Comparison of ENCODE assay signal across 9 mouse cellular contexts in genomic region chr6:137796596-137797567, GRCm38 (mm10). TPM values are rescaled to one million over a fixed set of nuclear protein-coding genes. Genes with fewer than 3 reads are reported as not detected.
DNase-seq lines count a peak whose midpoint lies in the region; ATAC-seq and TF ChIP-seq lines count a peak whose summit lies in the region.
"Had no signal": no experiment of that assay in that cellular context is flagged by ENCODE, and none has a peak within 500 bp of the region (broad histone marks: within the 10 kb centered on the region; RNA-seq: fewer than 3 reads in every experiment).

No protein-coding gene starts in this region.

- TF ChIP-seq POLR2A in lung, adult 2 months (IDR thresholded peaks at IDR 0.05; ENCODE audit: borderline replicate concordance, extremely low read depth, low read depth, low read length), result no peak

- H3K27me3 ChIP-seq in lung, postnatal 0 days (replicated peaks; ENCODE audit: insufficient read depth, low read length), result no peaks in the 10 kb centered on the region
- no peaks in the 10 kb centered on the region for H3K27me3 ChIP-seq in hindbrain, embryonic 16.5 days (replicated peaks; ENCODE audit: control insufficient read depth, insufficient read depth, low read length)
- H3K27me3 ChIP-seq: limb, embryonic 13.5 days had no signal

- no peak overlapping the region for H3K9ac ChIP-seq in lung, postnatal 0 days (replicated peaks; ENCODE audit: low read depth)
- no peak overlapping the region for H3K9ac ChIP-seq in hindbrain, embryonic 16.5 days (ENCODE audit: low read depth, low read length)
- H3K9ac ChIP-seq: limb, embryonic 13.5 days had no signal

- no peaks in the 10 kb centered on the region for H3K36me3 ChIP-seq in lung, postnatal 0 days (ENCODE audit: insufficient read depth, low read length)
- 0 out of 2 replicates have a peak, but pooled peaks cover 2% of the 10 kb centered on the region for H3K36me3 ChIP-seq in hindbrain, embryonic 16.5 days (ENCODE audit: control insufficient read depth, insufficient read depth, low read length)

- ATAC-seq in lung, postnatal 0 days, result no peak
- peak; percentile 77 for ATAC-seq in hindbrain, embryonic 16.5 days
- ATAC-seq in megakaryocyte, adult 5-6 weeks (ENCODE audit: poor library complexity, severe bottlenecking), result peak; percentile 27; the same call in 1 of the 2 replicates

- H3K4me1 ChIP-seq in lung, postnatal 0 days (ENCODE audit: insufficient read depth, low read depth, low read length), result no peaks in the 10 kb centered on the region
- no peaks in the 10 kb centered on the region for H3K4me1 ChIP-seq in lung, adult 2 months (ENCODE audit: control insufficient read depth, insufficient read depth, low read length)
- H3K4me1 ChIP-seq in hindbrain, embryonic 16.5 days (ENCODE audit: control insufficient read depth, insufficient read depth, low read depth, low read length), result no peaks in the 10 kb centered on the region
- H3K4me1 ChIP-seq: limb, embryonic 13.5 days had no signal

- no peak overlapping the region for H3K27ac ChIP-seq in lung, postnatal 0 days (ENCODE audit: low read length)
- H3K27ac ChIP-seq in hindbrain, embryonic 16.5 days (ENCODE audit: low read depth, low read length), result no peak overlapping the region
- H3K27ac ChIP-seq: limb, embryonic 13.5 days had no signal

- TF ChIP-seq CTCF in lung, postnatal 0 days (IDR thresholded peaks at IDR 0.05), result peak; percentile 76
- TF ChIP-seq CTCF in lung, adult 2 months (IDR thresholded peaks at IDR 0.05; ENCODE audit: insufficient read depth, low read length), result no peak

- DNase-seq in lung, postnatal 0 days (ENCODE audit: low spot score), result peak; percentile 51
- no peak for DNase-seq in lung, adult 2 months
- peak; percentile 75 for DNase-seq in embryo, embryonic 10 days (ENCODE audit: low spot score)
- peak; percentile 9 for DNase-seq in telencephalon, adult 2 months (ENCODE audit: low read depth, low spot score)
- DNase-seq in thymus, postnatal 0 days (ENCODE audit: low spot score), result no peak
- no peak for DNase-seq in ovary, postnatal 36 days (ENCODE audit: low spot score)

- 73% methylated on average over 29 of the region's 29 CpGs for WGBS in lung, postnatal 0 days
- 76% methylated on average over 29 of the region's 29 CpGs for WGBS in lung, adult 2 months
- WGBS in hindbrain, embryonic 16.5 days, result 75% methylated on average over 29 of the region's 29 CpGs

- no peak overlapping the region for H3K4me2 ChIP-seq in lung, postnatal 0 days (replicated peaks; ENCODE audit: low read depth, low read length)
- H3K4me2 ChIP-seq in hindbrain, embryonic 16.5 days (ENCODE audit: low read length), result no peak overlapping the region
- H3K4me2 ChIP-seq: limb, embryonic 13.5 days had no signal

- no peak overlapping the region for H3K4me3 ChIP-seq in lung, postnatal 0 days (ENCODE audit: low read depth, low read length)
- no peak overlapping the region for H3K4me3 ChIP-seq in lung, adult 2 months (replicated peaks; ENCODE audit: extremely low read depth, low read depth, low read length)
- no peak overlapping the region for H3K4me3 ChIP-seq in hindbrain, embryonic 16.5 days (ENCODE audit: low read length)
- H3K4me3 ChIP-seq: limb, embryonic 13.5 days had no signal

- no peak for TF ChIP-seq EP300 in lung, postnatal 0 days (IDR thresholded peaks at IDR 0.05)

- no peaks in the 10 kb centered on the region for H3K9me3 ChIP-seq in lung, postnatal 0 days (ENCODE audit: low read length)
- H3K9me3 ChIP-seq in hindbrain, embryonic 16.5 days (ENCODE audit: control insufficient read depth, low read length), result peaks cover 7% of the 10 kb centered on the region

RNA-seq across cellular contexts. Expression of gene Dera, which starts 42.5 kb away (rescaled TPM):
- 29.4 and 30.7 TPM in 2 replicates for polyA plus RNA-seq in lung, postnatal 0 days (2015; fragmentation: Nextera tagmentation; extraction: Ambion mirVana)
- polyA plus RNA-seq in lung, adult 2 months (2012; rRNA removed), result 5.2 and 6.9 TPM in 2 replicates
- polyA plus RNA-seq in hindbrain, embryonic 16.5 days (2015; fragmentation: Nextera tagmentation; extraction: Ambion mirVana), result 13.7 and 14.3 TPM in 2 replicates
- total RNA-seq in megakaryocyte, adult 5-6 weeks (2015), result 43.3 and 45.3 TPM in 2 replicates
- 50.6 and 53.0 TPM in 2 replicates for total RNA-seq in megakaryocyte, adult 5-6 weeks (2017)
- 120 and 126 TPM in 2 replicates for polyA plus RNA-seq in thymus, postnatal 0 days (2015; fragmentation: Nextera tagmentation; extraction: Ambion mirVana)

Comparison
In these comparisons a context has a peak if more than half of its experiments do, and no peak if none do; other contexts are left out.
1. DNase-seq: peak in lung, postnatal 0 days (single experiment), embryo, embryonic 10 days (single experiment) and telencephalon, adult 2 months (single experiment); none in lung, adult 2 months (single experiment), thymus, postnatal 0 days (single experiment) and ovary, postnatal 36 days (single experiment).